Mouse (Mus musculus): Measurements from ENCODE around the gene Ttc30a2. TPM values are rescaled to one million over a fixed set of nuclear protein-coding genes. Genes with fewer than 3 reads are reported as not detected.
"Not testable (repeated sequence)": the region's sequence is repeated elsewhere in the genome, so short reads cannot be mapped to it uniquely, and the experiment has no call there.

Gene Ttc30a2
- total and polyA plus RNA-seq, 2 experiments from 2014 or later, result 0.23 to 1.4 TPM

- Histone ChIP-seq H3K4me1 (ENCODE audit: control insufficient read depth, insufficient read depth) (no peaks in the 10 kb centered on the region), H3K27me3 (ENCODE audit: control insufficient read depth, insufficient read depth, low read length) (no peaks in the 10 kb centered on the region), H3K4me3 (ENCODE audit: low read depth, low read length) (no peak overlapping the region), H3K9me3 (replicated peaks; ENCODE audit: control insufficient read depth, low read length) (no peaks in the 10 kb centered on the region), H3K27ac (ENCODE audit: low read depth) (no peak overlapping the region), H3K36me3 (replicated peaks; ENCODE audit: control insufficient read depth, insufficient read depth, low read length) (no peaks in the 10 kb centered on the region), H3K9ac (replicated peaks; ENCODE audit: low read depth, low read length) (no peak overlapping the region), H3K4me2 (ENCODE audit: low read depth, low read length) (no peak overlapping the region)
- DNase-seq (ENCODE audit: low spot score), result no peak
- ATAC-seq (ENCODE audit: insufficient read depth, low read depth), result no peak
- TF ChIP-seq CTCF (IDR thresholded peaks at IDR 0.05; ENCODE audit: low read depth) (no peak), EP300 (IDR thresholded peaks at IDR 0.05; ENCODE audit: low read depth) (no peak)
- 65% methylated on average over 8 of the region's 8 CpGs for WGBS
Observed at GRCm38 (mm10) chr2:75950685-75951084, 27.3 kb downstream of the Ttc30a2 start.

GRCm38 (mm10) chr2:75938117-75939063 is 39.6 kb downstream of the Ttc30a2 start, which contains the start of gene Ttc30b:
Gene Ttc30b, minus strand, starts transcription at chr2:75938585.
- H3K4me1 ChIP-seq (ENCODE audit: control insufficient read depth, insufficient read depth), result no peaks in the 10 kb centered on the region
- TF ChIP-seq CTCF (IDR thresholded peaks at IDR 0.05; ENCODE audit: low read depth), result no peak
- no peak for TF ChIP-seq EP300 (IDR thresholded peaks at IDR 0.05; ENCODE audit: low read depth)
- peak within 1 kb of the TSS; percentile 77 for H3K27ac ChIP-seq (ENCODE audit: low read depth)
- peak within 1 kb of the TSS; percentile 49 for H3K9ac ChIP-seq (replicated peaks; ENCODE audit: low read depth, low read length)
- DNase-seq (ENCODE audit: low spot score) (peak; percentile 83), ATAC-seq (ENCODE audit: insufficient read depth, low read depth) (peak; percentile 84)
- H3K9me3 ChIP-seq (replicated peaks; ENCODE audit: control insufficient read depth, low read length), result no peaks in the 10 kb centered on the region
- H3K4me2 ChIP-seq (ENCODE audit: low read depth, low read length), result peak within 1 kb of the TSS; percentile 66
- H3K27me3 ChIP-seq (ENCODE audit: control insufficient read depth, insufficient read depth, low read length), result no peaks in the 10 kb centered on the region
- 3% methylated on average over 36 of the region's 42 CpGs for WGBS
- H3K36me3 ChIP-seq (replicated peaks; ENCODE audit: control insufficient read depth, insufficient read depth, low read length), result no peaks in the 10 kb centered on the region
- H3K4me3 ChIP-seq (ENCODE audit: low read depth, low read length), result peak within 1 kb of the TSS; percentile 56

GRCm38 (mm10) chr2:75937520-75938116 is 40.4 kb downstream of the Ttc30a2 start:
- H3K4me1 ChIP-seq (ENCODE audit: control insufficient read depth, insufficient read depth); H3K27me3 ChIP-seq (ENCODE audit: control insufficient read depth, insufficient read depth, low read length); H3K36me3 ChIP-seq (replicated peaks; ENCODE audit: control insufficient read depth, insufficient read depth, low read length); H3K9me3 ChIP-seq (replicated peaks; ENCODE audit: control insufficient read depth, low read length); DNase-seq (ENCODE audit: low spot score): not testable (repeated sequence)
- Histone ChIP-seq H3K4me2 (ENCODE audit: low read depth, low read length) (peak overlapping the region; percentile 66), H3K4me3 (ENCODE audit: low read depth, low read length) (peak overlapping the region; percentile 56), H3K27ac (ENCODE audit: low read depth) (peak overlapping the region; percentile 77), H3K9ac (replicated peaks; ENCODE audit: low read depth, low read length) (peak overlapping the region; percentile 49; the same call in 1 of the 2 replicates)
- peak; percentile 4; the same call in 1 of the 2 replicates for ATAC-seq (ENCODE audit: insufficient read depth, low read depth)
- WGBS, result 61% methylated on average over 15 of the region's 17 CpGs

GRCm38 (mm10) chr2:75936685-75937084 is 41.3 kb downstream of the Ttc30a2 start:
- ATAC-seq (ENCODE audit: insufficient read depth, low read depth); H3K4me1 ChIP-seq (ENCODE audit: control insufficient read depth, insufficient read depth); H3K9me3 ChIP-seq (replicated peaks; ENCODE audit: control insufficient read depth, low read length); H3K4me2 ChIP-seq (ENCODE audit: low read depth, low read length); H3K9ac ChIP-seq (replicated peaks; ENCODE audit: low read depth, low read length); H3K4me3 ChIP-seq (ENCODE audit: low read depth, low read length); H3K27ac ChIP-seq (ENCODE audit: low read depth); H3K27me3 ChIP-seq (ENCODE audit: control insufficient read depth, insufficient read depth, low read length); DNase-seq (ENCODE audit: low spot score); H3K36me3 ChIP-seq (replicated peaks; ENCODE audit: control insufficient read depth, insufficient read depth, low read length): not testable (repeated sequence)
- WGBS, result 96% methylated on average over 2 of the region's 2 CpGs

GRCm38 (mm10) chr2:75933541-75933940 is 44.4 kb downstream of the Ttc30a2 start:
- WGBS, result 26% methylated on average over 7 of the region's 7 CpGs
- H3K9ac ChIP-seq (replicated peaks; ENCODE audit: low read depth, low read length), result no peak overlapping the region
- no peak overlapping the region for H3K4me2 ChIP-seq (ENCODE audit: low read depth, low read length)
- no peak overlapping the region for H3K4me3 ChIP-seq (ENCODE audit: low read depth, low read length)
- H3K27me3 ChIP-seq (ENCODE audit: control insufficient read depth, insufficient read depth, low read length), result no peaks in the 10 kb centered on the region
- no peaks in the 10 kb centered on the region for H3K9me3 ChIP-seq (replicated peaks; ENCODE audit: control insufficient read depth, low read length)
- ATAC-seq (ENCODE audit: insufficient read depth, low read depth), result no peak
- no peak for TF ChIP-seq CTCF (IDR thresholded peaks at IDR 0.05; ENCODE audit: low read depth)
- TF ChIP-seq EP300 (IDR thresholded peaks at IDR 0.05; ENCODE audit: low read depth), result no peak
- no peaks in the 10 kb centered on the region for H3K4me1 ChIP-seq (ENCODE audit: control insufficient read depth, insufficient read depth)
- DNase-seq (ENCODE audit: low spot score), result peak; percentile 15
- 0 out of 2 replicates have a peak, but pooled peaks cover 5% of the 10 kb centered on the region for H3K36me3 ChIP-seq (replicated peaks; ENCODE audit: control insufficient read depth, insufficient read depth, low read length)
- H3K27ac ChIP-seq (ENCODE audit: low read depth), result peak overlapping the region; percentile 39
